In genomic region chr11:74592246-74592645, GRCm38 (mm10) we compare ENCODE assay signal across 20 mouse cellular contexts. TPM values are rescaled to one million over a fixed set of nuclear protein-coding genes. Genes with fewer than 3 reads are reported as not detected.
DNase-seq lines count a peak whose midpoint lies in the region; TF ChIP-seq lines count a peak whose summit lies in the region.
"Had no signal": no experiment of that assay in that cellular context is flagged by ENCODE, and none has a peak within 500 bp of the region (broad histone marks: within the 10 kb centered on the region; RNA-seq: fewer than 3 reads in every experiment).

No protein-coding gene starts in this region.

- no peak overlapping the region for H3K9ac ChIP-seq in heart, adult 2 months (ENCODE audit: low read depth, low read length)
- H3K9ac ChIP-seq in liver, adult 2 months (ENCODE audit: low read depth, low read length) = no peak overlapping the region
- H3K9ac ChIP-seq: forebrain, embryonic 15.5 days; heart, embryonic 15.5 days; liver, postnatal 0 days had no signal

- no peaks in the 10 kb centered on the region for H3K79me2 ChIP-seq in heart, adult 2 months (replicated peaks; ENCODE audit: control insufficient read depth, insufficient read depth, low read length)
- H3K79me2 ChIP-seq in liver, adult 2 months (ENCODE audit: control insufficient read depth, insufficient read depth, low read length) = no peaks in the 10 kb centered on the region

- TF ChIP-seq EP300 in heart, adult 2 months (IDR thresholded peaks at IDR 0.05; ENCODE audit: insufficient read depth, low read depth, low read length) = no peak

- H3K4me3 ChIP-seq in heart, adult 2 months = no peak overlapping the region
- H3K4me3 ChIP-seq in liver, adult 2 months (ENCODE audit: insufficient read depth, low read depth, low read length) = no peak overlapping the region
- H3K4me3 ChIP-seq: embryonic facial prominence, embryonic 10.5 days; forebrain, embryonic 15.5 days; heart, embryonic 15.5 days; hindbrain, embryonic 10.5 days; limb, embryonic 10.5 days had no signal

- no peak overlapping the region for H3K27ac ChIP-seq in heart, adult 2 months
- H3K27ac ChIP-seq in liver, adult 2 months (replicated peaks; ENCODE audit: insufficient read depth, low read depth, low read length) = no peak overlapping the region
- H3K27ac ChIP-seq: embryonic facial prominence, embryonic 10.5 days; forebrain, embryonic 15.5 days; heart, embryonic 15.5 days; hindbrain, embryonic 10.5 days; hindbrain, postnatal 0 days; limb, embryonic 10.5 days had no signal

- peak; percentile 39 for DNase-seq in adrenal gland, postnatal 10 days
- no peak for DNase-seq in adrenal gland, adult 8-10 months
- peak; percentile 6 for DNase-seq in heart, adult 8-10 months (ENCODE audit: low spot score)
- no peak for DNase-seq in heart, adult 2 months
- DNase-seq in liver, adult 2 months (ENCODE audit: extremely low read depth, low read depth, low spot score) = peak; percentile 7
- DNase-seq in liver = no peak
- DNase-seq in NIH3T3 (ENCODE audit: low read depth) = peak; percentile 47
- DNase-seq: adrenal gland, postnatal 36 days; gastrocnemius, postnatal 10 days; liver, postnatal 0 days; midbrain, embryonic 14.5 days; thymus, adult 18-20 months; thymus, postnatal 36 days had no signal

- peaks cover 9% of the 10 kb centered on the region for H3K27me3 ChIP-seq in heart, adult 2 months (ENCODE audit: control insufficient read depth, insufficient read depth, low read length)
- H3K27me3 ChIP-seq in liver, adult 2 months (ENCODE audit: control insufficient read depth, insufficient read depth, low read length) = peaks cover 9% of the 10 kb centered on the region

- 54% methylated on average over 3 of the region's 3 CpGs for WGBS in heart, adult 2 months
- WGBS in liver, adult 2 months = 73% methylated on average over 3 of the region's 3 CpGs

- no peak for TF ChIP-seq CTCF in heart, adult 2 months (IDR thresholded peaks at IDR 0.05)
- TF ChIP-seq CTCF in liver, adult 2 months (IDR thresholded peaks at IDR 0.05; ENCODE audit: low read depth, low read length) = no peak

- intact Hi-C loops in heart, adult 2 months (cut with DNase I) = no loop called here

- no peaks in the 10 kb centered on the region for H3K36me3 ChIP-seq in heart, adult 2 months (ENCODE audit: control insufficient read depth, insufficient read depth, low read length)
- no peaks in the 10 kb centered on the region for H3K36me3 ChIP-seq in liver, adult 2 months (ENCODE audit: control insufficient read depth, insufficient read depth, low read length)
- H3K36me3 ChIP-seq: embryonic facial prominence, embryonic 10.5 days; forebrain, embryonic 15.5 days; heart, embryonic 15.5 days; hindbrain, embryonic 10.5 days; limb, embryonic 10.5 days had no signal

- H3K4me1 ChIP-seq in heart, adult 2 months (ENCODE audit: control insufficient read depth, insufficient read depth, low read length) = no peaks in the 10 kb centered on the region
- no peaks in the 10 kb centered on the region for H3K4me1 ChIP-seq in liver, adult 2 months (ENCODE audit: control insufficient read depth, insufficient read depth, low read length)
- H3K4me1 ChIP-seq: forebrain, embryonic 15.5 days had no signal

- TF ChIP-seq POLR2A in heart, adult 2 months (IDR thresholded peaks at IDR 0.05; ENCODE audit: insufficient read depth, low read depth, low read length) = no peak
- no peak for TF ChIP-seq POLR2A in liver, adult 2 months (IDR thresholded peaks at IDR 0.05; ENCODE audit: extremely low read depth, insufficient read depth, low read length)

RNA-seq across cellular contexts. Expression of gene Rap1gap2, which starts 18.5 kb away (rescaled TPM):
- 10 to 100 TPM; 10.8 to 13.2 TPM for total RNA-seq in adrenal gland, postnatal 10 days (2021)
- total RNA-seq in adrenal gland, adult 8-10 months (2022) = 10 to 100 TPM in 2 of 4 experiments, 1 to 10 TPM in 2; 8.2 to 19.6 (median 12.7) TPM
- total RNA-seq in heart, adult 8-10 months (2022) = 10 to 100 TPM; 74.3 to 93.7 (median 83.1) TPM
- total RNA-seq in heart, adult 2 months (2021) = 10 to 100 TPM; 82.7 to 88.9 TPM
- polyA plus RNA-seq in heart, adult 2 months (2012; rRNA removed) = 43.9 and 78.5 TPM in 2 replicates
- 0.46 and 0.67 TPM in 2 replicates for total RNA-seq in liver, adult 2 months (2014; rRNA removed)
- 0.37 and 0.48 TPM in 2 replicates for polyA plus RNA-seq in liver, adult 2 months (2012; rRNA removed)

RNA-seq across cellular contexts. Expression of gene Ccdc92b, which starts 27.2 kb away (rescaled TPM):
- 1 to 10 TPM; 2.3 to 4.0 TPM for total RNA-seq in adrenal gland, postnatal 10 days (2021)
- total RNA-seq in adrenal gland, adult 8-10 months (2022) = 1 to 10 TPM; 3.9 to 7.0 (median 4.5) TPM
- under 1 TPM; 0.09 to 0.47 (median 0.21) TPM for total RNA-seq in heart, adult 8-10 months (2022)
- total RNA-seq in heart, adult 2 months (2021) = under 1 TPM; 0.23 to 0.32 TPM
- 0.27 and 0.38 TPM in 2 replicates for polyA plus RNA-seq in heart, adult 2 months (2012; rRNA removed)
- total RNA-seq in liver, adult 2 months (2014; rRNA removed) = 0.09 TPM in 1 of 2 replicates, not detected in the other
- 0.02 and 0.06 TPM in 2 replicates for polyA plus RNA-seq in liver, adult 2 months (2012; rRNA removed)
- total RNA-seq: granulocyte monocyte progenitor cell, adult 5-6 weeks had no signal

RNA-seq across cellular contexts. Expression of gene Cluh, which starts 57.0 kb away (rescaled TPM):
- total RNA-seq in adrenal gland, postnatal 10 days (2021) = 100 to 1,000 TPM; 252 to 291 TPM
- total RNA-seq in adrenal gland, adult 8-10 months (2022) = 100 to 1,000 TPM; 198 to 241 (median 220) TPM
- 100 to 1,000 TPM; 210 to 221 (median 215) TPM for total RNA-seq in heart, adult 8-10 months (2022)
- 100 to 1,000 TPM; 200 to 222 TPM for total RNA-seq in heart, adult 2 months (2021)
- polyA plus RNA-seq in heart, adult 2 months (2012; rRNA removed) = 133 and 177 TPM in 2 replicates
- 74.3 and 124 TPM in 2 replicates for total RNA-seq in liver, adult 2 months (2014; rRNA removed)
- polyA plus RNA-seq in liver, adult 2 months (2012; rRNA removed) = 128 and 139 TPM in 2 replicates

Comparison
In these comparisons a context has a peak if more than half of its experiments do, and no peak if none do; other contexts are left out.
1. DNase-seq: peak in adrenal gland, postnatal 10 days (single experiment), heart, adult 8-10 months (single experiment), liver, adult 2 months (single experiment) and NIH3T3 (single experiment); none in adrenal gland, adult 8-10 months (single experiment), heart, adult 2 months (0 of 2) and liver (single experiment).